Mouse (Mus musculus) bone marrow, adult 2 months (tissue): ENCODE data around the gene Thg1l.

ENCODE experiments used
- CTCF ChIP-seq: fragments of 200-500 bp; IDR thresholded peaks from 2 replicates; pipeline ENCODE4 v1.5.1; 2011; ENCODE audit warnings: low read length, control low read depth; ENCODE audit not compliant: control insufficient read depth, insufficient read depth
- POLR2A ChIP-seq: fragments of 200-500 bp; IDR thresholded peaks from 2 replicates; pipeline ENCODE4 v1.6.1; 2011; ENCODE audit warnings: low read depth, mild to moderate bottlenecking, control low read depth, low read length, borderline replicate concordance; ENCODE audit not compliant: control insufficient read depth

DNA sequence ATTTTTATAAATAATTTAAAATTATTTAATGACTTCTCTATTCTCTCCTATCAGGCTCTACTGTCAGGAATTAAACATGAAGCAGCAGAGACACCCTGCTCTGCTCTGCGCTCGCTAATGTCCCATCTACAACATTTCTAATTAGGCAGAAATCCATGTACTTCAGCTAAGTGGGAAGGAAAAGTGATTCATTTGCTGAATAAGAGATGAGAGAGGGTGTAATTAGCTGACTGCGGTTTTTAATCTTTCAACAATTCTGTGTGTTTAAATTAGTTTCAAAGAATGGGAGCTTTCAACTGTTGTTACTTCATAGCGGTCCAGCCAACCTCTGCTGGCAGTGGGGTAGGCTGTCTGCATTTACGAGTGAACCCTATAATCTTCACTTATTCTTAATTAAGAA lies 44.6 kb downstream of the Thg1l start:
- TF ChIP-seq CTCF (no peak), POLR2A (no peak)
